ENCODE assay signal across 27 mouse cellular contexts in genomic region chr8:127207455-127207854, GRCm38 (mm10).
DNase-seq lines count a peak whose midpoint lies in the region; ATAC-seq and TF ChIP-seq lines count a peak whose summit lies in the region.
"Had no signal": no experiment of that assay in that cellular context is flagged by ENCODE, and none has a peak within 500 bp of the region (broad histone marks: within the 10 kb centered on the region; RNA-seq: fewer than 3 reads in every experiment).

No protein-coding gene starts in this region.

- TF ChIP-seq CTCF in layer of hippocampus, adult 2 months (conservative IDR thresholded peaks at IDR 0.05), result no peak

- WGBS in heart, embryonic 10.5 days, result 71% methylated on average over 4 of the region's 4 CpGs
- WGBS in neural tube, embryonic 14.5 days, result 12% methylated on average over 4 of the region's 4 CpGs
- WGBS in neural tube, embryonic 15.5 days, result 16% methylated on average over 4 of the region's 4 CpGs

- H3K27ac ChIP-seq in heart, embryonic 10.5 days, result no peak overlapping the region
- peak overlapping the region; percentile 71 for H3K27ac ChIP-seq in layer of hippocampus, adult 2 months
- no peak overlapping the region for H3K27ac ChIP-seq in neural tube, embryonic 14.5 days (ENCODE audit: low read depth, low read length)
- no peak overlapping the region for H3K27ac ChIP-seq in neural tube, embryonic 15.5 days (replicated peaks)
- H3K27ac ChIP-seq: heart, embryonic 15.5 days; kidney, postnatal 0 days; liver, embryonic 14.5 days; midbrain, embryonic 10.5 days; stomach, postnatal 0 days had no signal

- no peaks in the 10 kb centered on the region for H3K27me3 ChIP-seq in heart, embryonic 10.5 days (ENCODE audit: insufficient read depth, poor library complexity, severe bottlenecking)
- H3K27me3 ChIP-seq in neural tube, embryonic 14.5 days (ENCODE audit: control insufficient read depth, insufficient read depth, low read length), result no peaks in the 10 kb centered on the region
- H3K27me3 ChIP-seq in neural tube, embryonic 15.5 days (replicated peaks), result no peaks in the 10 kb centered on the region
- H3K27me3 ChIP-seq: heart, embryonic 15.5 days had no signal

- H3K4me2 ChIP-seq in neural tube, embryonic 14.5 days (ENCODE audit: low read depth, low read length), result no peak overlapping the region
- no peak overlapping the region for H3K4me2 ChIP-seq in neural tube, embryonic 15.5 days
- H3K4me2 ChIP-seq: heart, embryonic 15.5 days had no signal

- peak; percentile 35 for DNase-seq in heart, adult 11 months
- DNase-seq in heart, embryonic 10.5 days (ENCODE audit: low spot score), result no peak
- no peak for DNase-seq in layer of hippocampus, adult 2 months (ENCODE audit: low spot score in 2 of 2)
- no peak for DNase-seq in layer of hippocampus, postnatal 14 days (ENCODE audit: low spot score in 2 of 2)
- DNase-seq in gastrocnemius, postnatal 4 days (ENCODE audit: low spot score in 2 of 2), result no peak
- DNase-seq: adrenal gland, postnatal 14 days; cerebellum, adult 11-12 months; cerebellum, postnatal 10 days; forebrain, postnatal 0 days; kidney, adult 8-10 months; kidney, postnatal 4 days; liver; lung, adult 2 months; lung, postnatal 10 days; right cerebral cortex, postnatal 4 days; thymus, adult 18-20 months; thymus, postnatal 25 days had no signal

- H3K4me1 ChIP-seq in heart, embryonic 10.5 days, result peaks cover 11% of the 10 kb centered on the region; the same call in 1 of the 2 replicates
- no peaks in the 10 kb centered on the region for H3K4me1 ChIP-seq in neural tube, embryonic 14.5 days (ENCODE audit: control insufficient read depth, insufficient read depth, low read length)
- H3K4me1 ChIP-seq in neural tube, embryonic 15.5 days, result peaks cover 24% of the 10 kb centered on the region

- no peaks in the 10 kb centered on the region for H3K9me3 ChIP-seq in heart, embryonic 10.5 days
- H3K9me3 ChIP-seq in neural tube, embryonic 14.5 days (ENCODE audit: control insufficient read depth, low read length), result no peaks in the 10 kb centered on the region
- no peaks in the 10 kb centered on the region for H3K9me3 ChIP-seq in neural tube, embryonic 15.5 days (replicated peaks)
- H3K9me3 ChIP-seq: heart, embryonic 15.5 days; midbrain, embryonic 10.5 days had no signal

- no peak overlapping the region for H3K4me3 ChIP-seq in heart, embryonic 10.5 days
- no peak overlapping the region for H3K4me3 ChIP-seq in layer of hippocampus, adult 2 months
- no peak overlapping the region for H3K4me3 ChIP-seq in neural tube, embryonic 14.5 days (ENCODE audit: low read depth, low read length)
- no peak overlapping the region for H3K4me3 ChIP-seq in neural tube, embryonic 15.5 days (replicated peaks)
- H3K4me3 ChIP-seq: heart, embryonic 15.5 days; midbrain, embryonic 10.5 days; myocyte had no signal

- peak; percentile 34; the same call in 1 of the 2 replicates for ATAC-seq in neural tube, embryonic 14.5 days (ENCODE audit: low read depth)
- ATAC-seq in neural tube, embryonic 15.5 days (ENCODE audit: low FRiP score), result no peak
- ATAC-seq: CD4-positive, CD25-positive, alpha-beta regulatory T cell, adult 4 months; forebrain, postnatal 0 days; intestine, embryonic 16.5 days had no signal

- H3K9ac ChIP-seq in neural tube, embryonic 14.5 days (replicated peaks; ENCODE audit: low read depth, low read length), result no peak overlapping the region
- H3K9ac ChIP-seq in neural tube, embryonic 15.5 days (replicated peaks), result no peak overlapping the region
- H3K9ac ChIP-seq: forebrain, postnatal 0 days; heart, embryonic 15.5 days; liver, embryonic 14.5 days had no signal

- H3K36me3 ChIP-seq in heart, embryonic 10.5 days, result no peaks in the 10 kb centered on the region
- H3K36me3 ChIP-seq in neural tube, embryonic 14.5 days (ENCODE audit: control insufficient read depth, insufficient read depth, low read length), result no peaks in the 10 kb centered on the region
- no peaks in the 10 kb centered on the region for H3K36me3 ChIP-seq in neural tube, embryonic 15.5 days
- H3K36me3 ChIP-seq: heart, embryonic 15.5 days; midbrain, embryonic 10.5 days had no signal
